Mouse (Mus musculus) cerebellum, postnatal 14 days (tissue): ENCODE measurements at regions not wholly inside any gene's neighbourhood (a gene's known extent, or its start where the extent isn't known, plus 50 kb on each side); places are given as distances from the start of the nearest gene placed in this dataset.

Experiments
- DNase-seq, 2 experiments: peaks; one replicate each; pipeline ENCODE4 v3.0.0; 2021; ENCODE audit warnings: mixed read lengths in 2 of 2

GRCm38 (mm10) chr8:126538136-126538535, 55.6 kb downstream of the Irf2bp2 start:
- DNase-seq, result no peak

DNA sequence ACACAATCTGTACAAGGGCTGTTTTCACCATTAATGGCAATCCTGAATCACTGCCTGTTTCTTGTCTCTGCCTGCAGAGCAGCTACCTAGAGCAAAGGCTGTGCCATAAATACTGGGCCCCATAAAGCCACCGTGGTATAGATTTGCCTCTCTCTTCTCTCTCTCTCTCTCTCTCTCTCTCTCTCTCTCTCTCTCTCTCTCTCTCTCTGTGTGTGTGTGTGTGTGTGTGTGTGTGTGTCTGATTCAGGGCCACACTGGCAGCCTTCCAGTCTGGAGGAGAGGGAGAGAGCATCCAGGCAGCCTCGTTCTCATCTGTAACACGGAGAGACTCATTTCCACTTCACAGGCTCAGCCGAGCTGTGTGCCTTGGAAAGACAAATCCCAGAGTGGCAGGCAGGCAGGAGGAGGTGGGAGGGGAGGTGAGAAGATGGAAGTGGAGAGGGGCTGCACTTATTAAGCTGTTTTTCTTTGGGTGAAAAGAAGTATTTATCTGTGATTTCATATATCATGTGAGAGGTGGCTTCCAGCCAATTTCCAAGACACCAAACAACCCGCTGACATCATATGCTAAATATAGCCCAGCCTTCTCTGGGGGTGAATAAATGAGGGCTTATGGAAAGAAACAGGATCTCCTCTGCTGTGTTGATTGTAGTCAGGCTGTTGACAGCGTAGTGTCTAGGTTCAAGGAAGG, 56.7 kb downstream of the Irf2bp2 start:
- peak; percentile 87 to 95 for DNase-seq

DNA sequence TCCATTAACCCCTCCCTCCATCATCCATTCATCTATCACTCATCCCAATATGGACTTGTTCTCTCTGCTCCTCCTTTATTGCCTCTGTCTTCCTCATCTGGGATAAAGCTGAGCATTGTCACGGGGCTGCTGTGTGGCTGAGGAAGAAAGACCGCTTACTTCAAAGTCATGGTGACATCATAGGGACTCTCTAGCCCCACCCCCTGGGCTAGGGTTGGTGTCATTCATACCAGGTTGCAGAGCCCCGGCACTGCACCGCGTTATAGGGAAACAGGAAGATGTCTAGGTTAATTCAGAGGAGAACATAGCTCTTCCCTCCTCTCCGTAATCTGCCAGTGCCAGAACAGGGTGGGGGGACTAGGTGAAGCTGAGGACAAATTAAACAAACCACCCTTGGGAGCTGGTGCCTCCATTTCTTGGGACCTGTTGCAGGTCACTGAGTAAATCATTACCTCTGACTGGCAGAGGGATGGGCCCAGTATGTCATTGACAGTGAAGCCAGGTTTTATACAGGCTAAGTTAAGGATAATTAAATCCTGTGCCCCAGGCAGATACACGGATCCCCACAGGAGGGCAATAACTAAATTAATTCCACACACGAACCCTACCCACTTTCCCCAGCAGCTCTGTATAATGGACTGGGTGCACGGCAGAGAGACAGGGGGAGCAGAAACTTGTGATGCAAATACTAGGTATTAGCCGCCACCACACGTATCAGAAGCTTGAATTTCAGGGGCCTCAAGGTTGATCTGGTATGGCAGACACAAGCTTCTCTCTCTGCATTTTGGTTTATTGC, 57.5 kb downstream of the Irf2bp2 start:
- DNase-seq, result no peak

GRCm38 (mm10) chr8:126532284-126532974, 57.6 kb upstream of the Tarbp1 start:
- no peak for DNase-seq

- DNase-seq, result no peak
Measured at GRCm38 (mm10) chr8:126531459-126531858, 56.6 kb upstream of the Tarbp1 start.

DNA sequence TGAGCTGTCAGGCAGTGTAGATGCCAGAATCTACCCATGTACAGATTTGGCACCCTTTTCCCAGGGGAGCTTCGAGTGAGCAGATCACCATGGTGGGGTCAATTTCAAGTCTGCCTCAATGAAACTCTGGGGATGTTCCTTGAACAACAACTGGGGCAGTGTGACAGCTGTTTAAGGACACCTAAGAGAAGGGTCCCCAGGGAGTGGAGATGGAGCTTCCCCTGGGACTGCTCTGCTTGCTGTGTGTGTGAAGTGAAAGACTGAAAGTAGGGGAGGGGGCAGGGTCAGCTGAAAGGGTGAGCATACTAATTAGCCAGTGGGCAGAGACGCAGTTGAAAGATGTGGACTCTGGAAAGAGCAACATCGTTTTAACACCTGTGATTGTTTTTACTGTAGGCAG, 54.5 kb upstream of the Tarbp1 start:
- DNase-seq, result no peak

DNA sequence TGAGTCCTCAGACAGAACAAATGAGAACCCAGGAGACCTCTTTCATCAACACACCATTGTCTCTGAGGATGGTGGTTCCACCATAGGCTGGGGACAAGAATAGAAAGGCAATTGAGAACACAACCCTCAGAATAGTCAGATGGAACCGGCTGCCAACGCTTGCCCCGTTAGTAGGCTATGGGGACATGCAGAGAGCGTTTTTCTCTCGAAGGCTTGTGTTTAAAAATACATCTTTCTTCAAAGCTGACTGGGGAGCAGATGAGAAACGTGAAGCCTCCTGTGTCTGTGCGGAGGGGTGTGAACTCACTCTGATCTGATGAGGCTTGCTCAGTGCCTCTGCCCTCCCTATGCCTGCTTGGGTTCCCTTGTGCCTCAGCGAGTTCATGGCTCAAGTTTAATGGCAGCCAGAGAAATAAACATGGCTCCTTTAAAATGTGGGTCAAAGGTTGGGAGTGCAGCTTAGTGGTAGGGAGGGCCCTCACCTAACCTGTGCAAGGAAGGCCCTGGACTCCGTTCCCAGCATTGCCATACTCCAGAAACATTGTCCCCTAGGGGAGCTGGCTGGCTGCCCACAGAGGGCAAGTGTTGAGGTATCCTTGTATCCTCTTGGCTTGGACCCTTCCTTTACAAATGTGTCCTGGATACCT, 53.7 kb upstream of the Tarbp1 start:
- DNase-seq, result no peak

DNA sequence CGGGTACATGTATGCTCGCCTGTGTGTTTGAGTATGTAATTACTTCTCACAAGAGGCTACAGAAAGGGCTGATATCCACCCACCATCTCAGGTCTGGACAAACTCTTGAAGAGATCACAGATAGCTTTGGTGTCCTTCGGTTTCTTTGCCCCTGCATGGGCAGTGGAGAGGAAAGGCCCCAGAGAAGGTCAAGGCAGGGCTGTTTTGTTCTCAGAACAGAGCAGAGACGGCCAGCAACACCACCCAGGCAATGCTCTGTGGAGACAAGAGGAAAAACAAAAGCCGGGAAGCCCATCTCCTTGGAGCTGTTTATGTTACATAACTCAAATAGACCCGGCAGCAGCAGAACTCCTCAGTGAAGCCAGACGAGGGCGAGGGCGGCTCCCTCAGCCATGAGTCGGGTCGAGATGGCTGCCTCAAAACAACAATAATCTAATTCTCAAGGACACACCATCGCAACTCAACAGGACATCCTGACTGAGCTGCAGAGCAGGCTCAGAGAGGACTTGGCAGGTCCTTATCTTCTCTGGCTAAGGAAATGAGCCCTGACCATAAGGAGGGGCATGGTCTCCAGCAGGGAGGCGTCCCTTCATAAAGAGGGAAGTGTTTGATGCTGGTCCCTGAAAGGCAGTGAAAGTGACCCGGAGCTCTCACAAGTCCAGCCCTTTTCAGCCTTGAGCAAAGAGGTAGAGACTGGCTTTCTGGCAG, 52.2 kb upstream of the Tarbp1 start:
- peak in 1 of 2 experiments; percentile 31 for DNase-seq

GRCm38 (mm10) chr8:126525575-126525974, 50.7 kb upstream of the Tarbp1 start:
- DNase-seq, result no peak
